Mouse (Mus musculus) kidney, embryonic 14.5 days (tissue): ENCODE results near the gene Lrsam1. TPM values are rescaled to one million over a fixed set of nuclear protein-coding genes. Genes with fewer than 3 reads are reported as not detected.
A peak's percentile ranks its signal among the peaks of the same experiment; 100 is the strongest.

ENCODE experiments used
- ATAC-seq: fragments of 200-750 bp; cut with Nextera tagmentation; 2 replicates; pipeline ENCODE4 v1.8.0; 2017; ENCODE audit warnings: moderate number of reproducible peaks, mild to moderate bottlenecking, moderate TSS enrichment, moderate library complexity; ENCODE audit not compliant: low FRiP score, low TSS enrichment
- H3K27ac ChIP-seq: fragments of 300-500 bp; sonication (generic); 2 replicates; pipeline ENCODE4 v1.5.1; 2014; ENCODE audit warnings: low read depth, mild to moderate bottlenecking, low read length, moderate library complexity, mixed read lengths
- H3K27me3 ChIP-seq: fragments of 300-500 bp; sonication (generic); 2 replicates; pipeline ENCODE4 v1.6.1; 2014; ENCODE audit warnings: mild to moderate bottlenecking, low read length; ENCODE audit not compliant: control insufficient read depth, insufficient read depth
- H3K36me3 ChIP-seq: fragments of 300-500 bp; sonication (generic); 2 replicates; pipeline ENCODE4 v1.6.1; 2014; ENCODE audit warnings: low read length, mixed read lengths; ENCODE audit not compliant: control insufficient read depth, insufficient read depth
- H3K4me1 ChIP-seq: fragments of 300-500 bp; sonication (generic); 2 replicates; pipeline ENCODE4 v1.6.1; 2014; ENCODE audit warnings: low read length, mixed read lengths; ENCODE audit not compliant: control insufficient read depth, insufficient read depth
- H3K4me2 ChIP-seq: fragments of 300-500 bp; sonication (generic); replicated peaks from 2 replicates; pipeline ENCODE4 v1.6.1; 2014; ENCODE audit warnings: low read depth, mild to moderate bottlenecking, low read length
- H3K4me3 ChIP-seq: fragments of 300-500 bp; sonication (generic); 2 replicates; pipeline ENCODE4 v1.5.1; 2014; ENCODE audit warnings: mild to moderate bottlenecking, low read length
- H3K9ac ChIP-seq: fragments of 300-500 bp; sonication (generic); 2 replicates; pipeline ENCODE4 v1.6.1; 2014; ENCODE audit warnings: low read depth, mild to moderate bottlenecking, low read length, moderate library complexity
- H3K9me3 ChIP-seq: fragments of 300-500 bp; sonication (generic); 2 replicates; pipeline ENCODE4 v1.6.1; 2016; ENCODE audit warnings: low read length; ENCODE audit not compliant: control insufficient read depth
- WGBS: fragments of 180-500 bp; shearing (Covaris S2); extraction: QIAGEN DNeasy Blood & Tissue Kit; methylation state at CpG from one replicate; pipeline ENCODE4 v1.1.7; 2014; 5-methylcytosine and 5-hydroxymethylcytosine counted together
- polyA plus RNA-seq: library from polyadenylated mRNA; unstranded; fragments of >200 nt; fragmentation: Nextera tagmentation; extraction: Ambion mirVana; gene quantifications from 2 replicates; pipeline ENCODE4 v1.2.1, GENCODE M21; 2014

Gene Lrsam1
- polyA plus RNA-seq, 1 experiment from 2014 or later, result 8.8 TPM

GRCm38 (mm10) chr2:32882283-32883043 is 79.0 kb downstream of the Lrsam1 start:
- Histone ChIP-seq H3K4me1 (peaks cover 75% of the 10 kb centered on the region), H3K27ac (peak overlapping the region; percentile 83), H3K4me2 (no peak overlapping the region), H3K9ac (no peak overlapping the region), H3K9me3 (no peaks in the 10 kb centered on the region), H3K27me3 (no peaks in the 10 kb centered on the region), H3K36me3 (no peaks in the 10 kb centered on the region), H3K4me3 (no peak overlapping the region)
- ATAC-seq, result peak; percentile 24; the same call in 1 of the 2 replicates
- WGBS, result 48% methylated on average over 15 of the region's 21 CpGs

- Histone ChIP-seq H3K27ac (peak overlapping the region; percentile 83; the same call in 1 of the 2 replicates), H3K9ac (peak overlapping the region; percentile 48; the same call in 1 of the 2 replicates), H3K4me3 (no peak overlapping the region), H3K4me2 (0 out of 2 replicates have a peak overlapping the region, but pooled peaks have one; percentile 10), H3K27me3 (no peaks in the 10 kb centered on the region), H3K9me3 (no peaks in the 10 kb centered on the region), H3K36me3 (no peaks in the 10 kb centered on the region), H3K4me1 (peaks cover 82% of the 10 kb centered on the region)
- WGBS, result 25% methylated on average over 3 of the region's 3 CpGs
- ATAC-seq, result no peak
Observed at GRCm38 (mm10) chr2:32881723-32882122, 79.7 kb downstream of the Lrsam1 start.

- H3K9ac ChIP-seq, result peak overlapping the region; percentile 48; the same call in 1 of the 2 replicates
- no peak overlapping the region; the same call in 1 of the 2 replicates for H3K4me3 ChIP-seq
- H3K9me3 ChIP-seq, result no peaks in the 10 kb centered on the region
- no peaks in the 10 kb centered on the region for H3K27me3 ChIP-seq
- no peak overlapping the region for H3K4me2 ChIP-seq
- ATAC-seq, result no peak
- peaks cover 82% of the 10 kb centered on the region for H3K4me1 ChIP-seq
- no peaks in the 10 kb centered on the region for H3K36me3 ChIP-seq
- 20% methylated on average over 6 of the region's 6 CpGs for WGBS
- H3K27ac ChIP-seq, result peak overlapping the region; percentile 83; the same call in 1 of the 2 replicates
Observed at GRCm38 (mm10) chr2:32881054-32881453, 80.4 kb downstream of the Lrsam1 start.

- Histone ChIP-seq H3K9ac (no peak overlapping the region), H3K36me3 (no peaks in the 10 kb centered on the region), H3K4me2 (no peak overlapping the region), H3K4me1 (peaks cover 82% of the 10 kb centered on the region), H3K9me3 (no peaks in the 10 kb centered on the region), H3K4me3 (no peak overlapping the region), H3K27ac (no peak overlapping the region), H3K27me3 (no peaks in the 10 kb centered on the region)
- ATAC-seq, result no peak
- WGBS, result 77% methylated on average over 5 of the region's 5 CpGs
Observed at GRCm38 (mm10) chr2:32879593-32879992, 81.8 kb downstream of the Lrsam1 start.

- no peaks in the 10 kb centered on the region for H3K36me3 ChIP-seq
- H3K4me2 ChIP-seq, result peak overlapping the region; percentile 91
- H3K4me3 ChIP-seq, result 0 out of 2 replicates have a peak overlapping the region, but pooled peaks have one; percentile 88
- 0 out of 2 replicates have a peak overlapping the region, but pooled peaks have one; percentile 9 for H3K9ac ChIP-seq
- H3K4me1 ChIP-seq, result peaks cover 73% of the 10 kb centered on the region
- no peak for ATAC-seq
- 66% methylated on average over 3 of the region's 3 CpGs for WGBS
- no peaks in the 10 kb centered on the region for H3K9me3 ChIP-seq
- H3K27ac ChIP-seq, result no peak overlapping the region
- H3K27me3 ChIP-seq, result no peaks in the 10 kb centered on the region
Observed at GRCm38 (mm10) chr2:32878396-32878795, 83.0 kb downstream of the Lrsam1 start.

- no peaks in the 10 kb centered on the region for H3K9me3 ChIP-seq
- peak overlapping the region; percentile 88 for H3K4me3 ChIP-seq
- H3K4me1 ChIP-seq, result peaks cover 68% of the 10 kb centered on the region
- H3K27me3 ChIP-seq, result no peaks in the 10 kb centered on the region
- no peak for ATAC-seq
- H3K36me3 ChIP-seq, result no peaks in the 10 kb centered on the region
- H3K9ac ChIP-seq, result peak overlapping the region; percentile 91; the same call in 1 of the 2 replicates
- H3K4me2 ChIP-seq, result peak overlapping the region; percentile 91
- WGBS, result 57% methylated on average over 6 of the region's 6 CpGs
- H3K27ac ChIP-seq, result no peak overlapping the region
Observed at GRCm38 (mm10) chr2:32877761-32878393, 83.5 kb downstream of the Lrsam1 start.

GRCm38 (mm10) chr2:32877303-32877702 is 84.1 kb downstream of the Lrsam1 start:
- ATAC-seq, result no peak
- 39% methylated on average over 5 of the region's 5 CpGs for WGBS
- peak overlapping the region; percentile 88 for H3K4me3 ChIP-seq
- H3K4me1 ChIP-seq, result peaks cover 62% of the 10 kb centered on the region
- peak overlapping the region; percentile 91 for H3K9ac ChIP-seq
- no peaks in the 10 kb centered on the region for H3K36me3 ChIP-seq
- H3K9me3 ChIP-seq, result no peaks in the 10 kb centered on the region
- H3K4me2 ChIP-seq, result peak overlapping the region; percentile 91
- no peaks in the 10 kb centered on the region for H3K27me3 ChIP-seq
- H3K27ac ChIP-seq, result no peak overlapping the region

- no peaks in the 10 kb centered on the region for H3K27me3 ChIP-seq
- H3K4me3 ChIP-seq, result peak overlapping the region; percentile 88
- ATAC-seq, result peak; percentile 11
- H3K36me3 ChIP-seq, result no peaks in the 10 kb centered on the region
- H3K4me2 ChIP-seq, result peak overlapping the region; percentile 91
- peak overlapping the region; percentile 91; the same call in 1 of the 2 replicates for H3K27ac ChIP-seq
- H3K9ac ChIP-seq, result peak overlapping the region; percentile 91
- H3K4me1 ChIP-seq, result peaks cover 56% of the 10 kb centered on the region
- WGBS, result 3% methylated on average over 20 of the region's 20 CpGs
- no peaks in the 10 kb centered on the region for H3K9me3 ChIP-seq
Observed at GRCm38 (mm10) chr2:32876490-32877302, 84.7 kb downstream of the Lrsam1 start.
